Mouse (Mus musculus) lung, adult 2 months (tissue): ENCODE measurements around the gene Olfr539. TPM values are rescaled to one million over a fixed set of nuclear protein-coding genes. Genes with fewer than 3 reads are reported as not detected.

Experiments used
- DNase-seq: peaks from one replicate; pipeline ENCODE4 v3.0.0; 2022
- H3K4me1 ChIP-seq: fragments of 200-500 bp; 2 replicates; pipeline ENCODE4 v1.6.1; 2011; ENCODE audit warnings: low read length; ENCODE audit not compliant: control insufficient read depth, insufficient read depth
- H3K4me3 ChIP-seq: fragments of 200-500 bp; replicated peaks from 2 replicates; pipeline ENCODE3; 2011; ENCODE audit warnings: low read depth, mild to moderate bottlenecking, control low read depth, low read length; ENCODE audit errors: extremely low read depth
- CTCF ChIP-seq: fragments of 200-500 bp; IDR thresholded peaks from 2 replicates; pipeline ENCODE4 v1.5.1; 2011; ENCODE audit warnings: mild to moderate bottlenecking, low read length, control low read depth; ENCODE audit not compliant: insufficient read depth
- POLR2A ChIP-seq: fragments of 200-500 bp; IDR thresholded peaks from 2 replicates; pipeline ENCODE4 v1.6.1; 2011; ENCODE audit warnings: low read depth, mild to moderate bottlenecking, control low read depth, low read length, borderline replicate concordance; ENCODE audit errors: extremely low read depth
- WGBS: fragments of 180-500 bp; shearing (Covaris S2); methylation state at CpG from one replicate; pipeline ENCODE4 v1.1.7; 2018; 5-methylcytosine and 5-hydroxymethylcytosine counted together
- polyA plus RNA-seq: library from polyadenylated mRNA; depleted of rRNA; stranded (reverse); fragments of >200 nt; gene quantifications from 2 replicates; pipeline ENCODE4 v1.2.3, GENCODE M21; 2012; rRNA removed

Olfr539 gene
- polyA plus RNA-seq, 1 experiment = not detected

DNA sequence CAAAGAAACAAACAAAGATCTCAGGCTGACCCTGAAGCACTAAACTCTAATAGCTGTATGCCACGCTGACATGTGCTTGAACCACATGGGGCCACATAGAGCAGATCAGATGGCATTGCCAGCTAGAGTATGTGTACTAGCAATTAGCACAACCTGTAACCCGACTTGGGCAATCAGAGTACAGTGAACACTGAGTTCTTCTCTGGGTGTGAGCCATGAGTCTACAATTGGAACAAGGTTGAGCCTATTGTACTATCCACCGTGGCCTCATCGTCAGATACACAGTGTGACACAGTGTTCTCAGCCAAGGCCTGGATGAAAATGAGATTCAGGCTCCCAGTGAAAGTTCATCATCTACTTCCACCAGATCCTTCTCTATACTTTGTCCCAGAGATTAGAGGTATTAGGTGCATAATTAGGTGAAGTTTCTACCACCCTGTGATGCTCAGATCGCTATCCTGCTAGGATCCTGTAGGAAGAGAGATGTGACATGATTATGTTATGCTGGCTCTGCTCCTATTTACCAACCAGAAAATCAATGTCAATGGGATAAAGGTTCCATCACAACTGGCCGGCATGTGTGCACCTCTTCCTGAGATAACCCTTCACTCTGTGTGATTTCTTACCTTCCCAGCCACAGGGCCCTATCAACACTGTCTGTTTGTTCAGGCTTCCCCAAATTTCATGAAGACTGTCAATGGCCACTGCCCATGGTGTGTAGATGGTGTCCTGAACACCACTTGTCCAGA lies 48.0 kb downstream of the Olfr539 start:
- 67% methylated on average over 6 of the region's 6 CpGs for WGBS
- no peak overlapping the region for H3K4me3 ChIP-seq
- no peak for DNase-seq
- no peaks in the 10 kb centered on the region for H3K4me1 ChIP-seq
- TF ChIP-seq CTCF (no peak), POLR2A (no peak)

- no peaks in the 10 kb centered on the region for H3K4me1 ChIP-seq
- no peak overlapping the region for H3K4me3 ChIP-seq
- 74% methylated on average over 7 of the region's 7 CpGs for WGBS
- DNase-seq = no peak
- TF ChIP-seq POLR2A (no peak), CTCF (no peak)
These were observed 57.7 kb downstream of the Olfr539 start for GRCm38 (mm10) chr7:140717155-140718055.

GRCm38 (mm10) chr7:140721095-140721494 lies 61.4 kb downstream of the Olfr539 start:
- TF ChIP-seq CTCF (no peak), POLR2A (no peak)
- DNase-seq = no peak
- no peaks in the 10 kb centered on the region for H3K4me1 ChIP-seq
- WGBS = 48% methylated on average over 6 of the region's 6 CpGs
- H3K4me3 ChIP-seq = no peak overlapping the region

DNA sequence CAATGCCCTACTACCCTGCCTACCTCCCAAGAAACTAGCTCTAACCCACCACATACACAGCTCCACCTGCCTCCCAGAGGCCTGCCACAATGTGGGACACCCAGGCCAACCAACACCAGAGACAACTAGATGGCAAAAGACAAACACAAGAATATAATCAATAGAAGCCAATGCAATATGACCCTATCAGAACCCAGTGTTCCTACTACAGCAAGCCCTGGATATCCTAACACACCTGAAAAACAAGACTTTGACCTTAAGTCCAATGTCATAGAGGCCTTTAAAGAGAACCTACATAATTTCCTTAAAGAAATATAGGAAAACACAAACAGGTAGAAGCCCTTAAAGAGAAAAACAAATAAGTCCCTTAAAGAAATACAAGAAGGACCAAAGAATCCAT lies 65.8 kb downstream of the Olfr539 start:
- no peak for DNase-seq
- no peaks in the 10 kb centered on the region for H3K4me1 ChIP-seq
- TF ChIP-seq POLR2A = no peak
- no peak for TF ChIP-seq CTCF
- no peak overlapping the region for H3K4me3 ChIP-seq

Other genes with a start within 250 kb of the Olfr539 start
- not detected in 2 replicates for gene Olfr532, start 238.3 kb upstream of the Olfr539 start, polyA plus RNA-seq
- not detected in 2 replicates for gene Olfr533, start 196.6 kb upstream of the Olfr539 start, polyA plus RNA-seq
- gene Olfr535, start 175.7 kb upstream of the Olfr539 start, polyA plus RNA-seq = not detected in 2 replicates
- gene Olfr536, start 152.5 kb upstream of the Olfr539 start, polyA plus RNA-seq = not detected in 2 replicates
- gene Olfr538, start 92.0 kb upstream of the Olfr539 start, polyA plus RNA-seq = not detected in 2 replicates
- gene Olfr46, start 58.7 kb upstream of the Olfr539 start, polyA plus RNA-seq = not detected in 2 replicates
- gene Olfr61, start 31.0 kb upstream of the Olfr539 start, polyA plus RNA-seq = not detected in 2 replicates
- gene Olfr53, start 13.5 kb upstream of the Olfr539 start, polyA plus RNA-seq = not detected in 2 replicates
- gene Olfr45, start 22.0 kb downstream of the Olfr539 start, polyA plus RNA-seq = not detected in 2 replicates
- not detected in 2 replicates for gene Olfr541, start 37.3 kb downstream of the Olfr539 start, polyA plus RNA-seq
- 6.4 and 16.6 TPM in 2 replicates for gene Cyp2e1, start 103.8 kb downstream of the Olfr539 start, polyA plus RNA-seq
- 0.22 and 0.45 TPM in 2 replicates for gene Syce1, start 127.9 kb downstream of the Olfr539 start, polyA plus RNA-seq
- gene Zfp941, start 162.2 kb downstream of the Olfr539 start, polyA plus RNA-seq = 0.06 and 0.19 TPM in 2 replicates
- gene Urah, start 175.1 kb downstream of the Olfr539 start, polyA plus RNA-seq = 19.7 and 23.3 TPM in 2 replicates
- 45.0 and 76.2 TPM in 2 replicates for gene Scgb1c1, start 185.6 kb downstream of the Olfr539 start, polyA plus RNA-seq
- gene Odf3, start 187.9 kb downstream of the Olfr539 start, polyA plus RNA-seq = 0.24 TPM in 1 of 2 replicates, not detected in the other
- 2.2 TPM in 1 of 2 replicates, not detected in the other for gene Gm45785, start 196.4 kb downstream of the Olfr539 start, polyA plus RNA-seq
- gene Ric8a, start 197.0 kb downstream of the Olfr539 start, polyA plus RNA-seq = 112 and 138 TPM in 2 replicates
- gene Bet1l, start 197.6 kb downstream of the Olfr539 start, polyA plus RNA-seq = 25.5 and 30.5 TPM in 2 replicates
- 48.8 and 70.4 TPM in 2 replicates for gene Psmd13, start 222.0 kb downstream of the Olfr539 start, polyA plus RNA-seq
- 21.1 and 27.0 TPM in 2 replicates for gene Sirt3, start 222.4 kb downstream of the Olfr539 start, polyA plus RNA-seq
- 46.7 and 104 TPM in 2 replicates for gene Cox8b, start 240.5 kb downstream of the Olfr539 start, polyA plus RNA-seq